Mouse (Mus musculus): ENCODE results near the gene Lsm4.

Lsm4 gene

GRCm38 (mm10) chr8:70673079-70673856 lies at the start of gene Lsm4:
Gene Lsm4, plus strand, starts transcription at chr8:70673248.
- peak; percentile 94 for DNase-seq (ENCODE audit: low spot score)

GRCm38 (mm10) chr8:70625104-70625503 lies 47.9 kb upstream of the Lsm4 start:
- DNase-seq (ENCODE audit: low spot score), result peak; percentile 64

DNA sequence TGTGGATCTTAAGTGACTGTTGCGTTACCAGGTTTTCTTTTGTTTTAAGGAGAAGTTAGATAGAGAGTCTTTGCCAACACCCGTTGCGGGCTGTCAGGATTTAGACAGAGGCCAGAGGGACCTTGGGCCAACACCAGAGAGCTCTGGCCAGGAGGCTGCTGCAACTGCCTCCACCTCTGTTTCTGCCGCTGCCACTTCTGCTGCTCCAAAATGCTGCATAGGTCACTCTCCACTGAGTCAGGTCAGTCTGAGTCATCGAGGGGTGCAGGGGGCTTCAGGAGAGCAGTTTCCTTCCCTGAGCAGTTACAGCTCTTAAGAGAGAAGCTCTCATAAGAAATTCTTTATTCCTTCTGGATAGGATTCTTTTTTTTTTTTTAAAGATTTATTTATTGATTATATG lies 46.0 kb upstream of the Lsm4 start:
- no peak for DNase-seq (ENCODE audit: low spot score)

DNA sequence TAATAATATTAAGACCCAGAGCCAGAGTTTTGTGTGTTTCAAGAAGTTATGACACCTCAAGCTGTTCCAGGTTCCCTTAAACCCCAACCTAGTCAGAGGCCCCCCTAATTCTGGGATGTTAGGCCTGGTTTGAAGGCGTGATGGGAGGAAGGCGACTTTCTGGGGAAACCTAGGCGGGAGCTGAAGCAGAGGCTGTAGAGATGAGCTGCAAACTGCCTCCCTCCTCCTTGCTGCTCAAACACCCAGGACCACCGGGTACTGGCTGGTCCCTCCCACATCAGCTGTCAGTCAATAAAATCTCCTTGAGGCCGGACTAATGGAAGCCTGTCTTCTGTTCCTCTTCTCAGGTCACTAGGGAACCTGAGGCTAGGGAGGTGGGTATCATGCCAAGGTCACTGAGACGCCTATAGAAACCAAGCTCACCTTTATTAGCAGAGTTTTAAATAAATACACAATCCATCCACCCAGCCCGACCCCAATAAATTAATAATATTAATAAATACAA lies 44.0 kb upstream of the Lsm4 start:
- no peak for DNase-seq (ENCODE audit: low spot score)

- DNase-seq (ENCODE audit: low spot score), result peak; percentile 85
Measured at GRCm38 (mm10) chr8:70629574-70630531, 43.2 kb upstream of the Lsm4 start.

DNA sequence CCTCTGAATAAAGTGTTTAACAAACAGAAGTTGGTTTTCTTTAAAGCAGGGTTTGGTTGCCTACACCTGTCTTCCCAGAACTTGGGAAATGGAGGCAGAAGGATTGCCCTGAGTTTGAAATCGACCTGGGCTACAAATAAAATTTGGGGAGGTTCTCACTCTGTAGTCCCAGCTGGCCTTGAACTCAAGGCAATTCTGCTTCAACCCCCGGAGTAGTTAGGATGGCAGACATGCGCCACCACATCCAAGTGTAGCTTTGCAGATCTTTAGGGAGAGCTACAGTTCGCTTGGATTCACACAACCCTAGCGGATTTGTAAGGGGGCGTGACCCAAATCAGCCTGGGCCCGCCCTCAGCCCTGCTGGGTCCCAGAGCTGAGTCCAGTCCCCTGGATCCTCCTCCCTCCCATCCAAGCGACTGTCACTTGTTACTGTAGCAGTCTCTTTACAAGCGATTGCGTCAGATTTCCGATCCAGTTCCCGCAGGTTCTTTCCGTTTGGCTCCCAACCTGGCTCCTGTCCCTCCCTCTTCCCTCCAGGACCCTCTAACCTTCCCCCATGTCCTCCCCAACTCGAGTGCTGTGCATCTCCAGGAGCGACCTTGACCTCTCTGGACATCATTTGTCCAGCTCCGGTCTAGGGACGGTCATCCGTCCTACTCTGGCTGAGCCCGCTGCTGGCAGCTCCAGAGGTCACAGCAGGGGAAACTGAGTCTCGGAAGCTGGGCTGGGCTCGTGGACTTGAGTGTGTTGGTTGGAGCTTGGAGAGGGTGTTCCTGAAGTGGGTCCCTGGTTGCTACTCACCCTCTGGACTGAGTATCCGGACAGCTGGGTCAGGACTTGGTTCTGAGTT lies 42.3 kb upstream of the Lsm4 start:
- peak; percentile 46 for DNase-seq (ENCODE audit: low spot score)

DNA sequence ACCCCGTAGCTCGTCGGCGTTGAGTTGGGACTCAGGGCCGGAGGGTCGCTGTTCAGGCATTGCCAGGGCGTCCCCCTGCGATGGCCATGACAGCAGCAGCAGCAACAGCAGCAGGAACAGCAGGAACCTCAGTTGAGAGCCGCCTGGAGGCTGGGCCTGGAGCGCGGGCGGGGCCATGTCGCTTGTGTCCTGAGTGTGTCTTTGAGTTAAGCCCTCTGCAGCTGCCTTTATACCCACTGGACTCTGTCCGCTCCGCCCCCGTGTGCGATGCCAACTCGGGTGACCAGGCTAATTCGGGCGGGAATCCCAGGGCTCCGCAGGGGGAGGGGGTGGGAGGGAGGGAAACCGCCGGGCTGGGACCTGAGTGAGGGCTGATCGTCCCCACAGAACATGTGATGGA lies 41.6 kb upstream of the Lsm4 start:
- no peak for DNase-seq (ENCODE audit: low spot score)

- no peak for DNase-seq (ENCODE audit: low spot score)
Measured at GRCm38 (mm10) chr8:70632346-70632892, 40.6 kb upstream of the Lsm4 start, which contains the start of gene Gdf15. Gene Gdf15, minus strand, starts transcription at chr8:70632456.

GRCm38 (mm10) chr8:70634066-70634465 lies 39.0 kb upstream of the Lsm4 start:
- DNase-seq (ENCODE audit: low spot score), result peak; percentile 53

DNA sequence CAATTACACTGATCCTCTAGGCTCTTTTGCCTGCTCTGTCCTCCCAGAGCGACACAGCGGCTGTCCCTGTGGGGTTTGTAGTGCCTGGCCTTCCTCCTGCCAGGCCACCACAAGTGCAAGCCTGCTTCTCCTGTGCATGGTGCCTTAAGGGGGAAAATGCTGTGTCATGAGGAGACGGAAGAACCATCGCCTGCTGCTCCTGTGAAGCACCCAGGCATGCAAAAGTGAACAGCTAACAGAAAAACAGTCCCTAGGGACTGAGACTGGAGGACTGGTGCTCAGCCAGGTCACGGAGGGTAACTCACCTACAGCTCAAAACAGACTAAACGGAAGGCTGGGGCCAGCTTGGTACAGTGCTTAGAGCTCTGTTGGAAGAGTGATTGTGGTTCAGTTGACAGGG lies 37.5 kb upstream of the Lsm4 start:
- no peak for DNase-seq (ENCODE audit: low spot score)

GRCm38 (mm10) chr8:70636838-70637237 lies 36.2 kb upstream of the Lsm4 start:
- DNase-seq (ENCODE audit: low spot score), result no peak

DNA sequence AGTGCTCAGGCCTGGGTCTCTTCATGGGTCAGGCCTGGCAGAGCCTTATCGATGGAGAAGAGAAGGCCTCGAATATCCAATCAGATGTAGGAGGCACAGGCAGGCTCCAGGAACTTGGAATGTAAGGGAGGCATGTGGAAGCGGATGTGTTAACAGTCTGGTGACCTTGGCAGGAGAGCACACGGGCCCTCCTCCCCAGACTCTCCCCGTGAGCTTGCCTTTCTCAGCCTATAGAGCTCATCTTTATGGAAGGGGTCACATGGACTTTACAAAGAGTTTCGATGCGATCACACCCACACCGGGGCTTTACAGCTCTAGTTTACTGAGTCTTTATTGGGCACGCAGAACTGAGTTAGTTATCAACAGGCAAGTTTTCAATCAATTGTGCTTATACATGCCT lies 34.3 kb upstream of the Lsm4 start:
- DNase-seq (ENCODE audit: low spot score), result no peak

- no peak for DNase-seq (ENCODE audit: low spot score)
Measured at GRCm38 (mm10) chr8:70643019-70643418, 30.0 kb upstream of the Lsm4 start.

- DNase-seq (ENCODE audit: low spot score), result no peak
Measured at GRCm38 (mm10) chr8:70644065-70644464, 29.0 kb upstream of the Lsm4 start.

DNA sequence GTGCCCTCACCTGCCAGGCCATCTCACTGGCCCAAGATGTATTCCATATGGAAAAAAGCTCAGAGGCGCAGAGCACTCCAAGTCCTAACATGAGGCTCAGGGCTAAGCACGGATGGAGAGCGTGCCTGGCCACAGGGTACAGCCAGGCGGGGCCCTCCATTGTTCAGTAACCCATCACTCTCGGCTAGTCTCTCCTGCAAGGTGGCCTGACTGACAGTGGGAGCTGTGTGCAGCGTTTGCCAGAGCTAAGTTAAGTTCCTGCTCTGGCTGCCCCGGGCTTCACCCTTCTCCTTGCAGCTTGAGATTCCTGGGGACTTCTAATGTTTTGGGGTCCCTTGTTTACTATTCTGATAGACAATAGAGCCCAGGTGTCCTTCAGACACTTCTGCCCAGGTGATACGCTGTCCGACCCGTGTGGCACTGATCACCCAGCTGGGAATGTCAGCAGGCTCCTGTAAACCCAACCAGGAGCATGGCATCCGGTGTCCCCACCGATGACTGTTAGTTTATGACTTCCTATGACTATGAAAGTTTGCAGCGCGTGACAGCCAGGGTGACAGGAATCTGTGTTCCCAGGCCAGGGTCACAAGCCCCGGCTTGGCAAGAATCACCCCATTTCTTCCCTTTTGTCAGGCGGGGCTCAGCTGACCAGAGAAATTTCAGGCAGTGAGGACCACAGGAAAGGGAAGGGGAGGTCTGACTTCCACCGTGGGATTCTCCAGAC lies 27.4 kb upstream of the Lsm4 start:
- no peak for DNase-seq (ENCODE audit: low spot score)

GRCm38 (mm10) chr8:70646369-70646768 lies 26.7 kb upstream of the Lsm4 start:
- no peak for DNase-seq (ENCODE audit: low spot score)

DNA sequence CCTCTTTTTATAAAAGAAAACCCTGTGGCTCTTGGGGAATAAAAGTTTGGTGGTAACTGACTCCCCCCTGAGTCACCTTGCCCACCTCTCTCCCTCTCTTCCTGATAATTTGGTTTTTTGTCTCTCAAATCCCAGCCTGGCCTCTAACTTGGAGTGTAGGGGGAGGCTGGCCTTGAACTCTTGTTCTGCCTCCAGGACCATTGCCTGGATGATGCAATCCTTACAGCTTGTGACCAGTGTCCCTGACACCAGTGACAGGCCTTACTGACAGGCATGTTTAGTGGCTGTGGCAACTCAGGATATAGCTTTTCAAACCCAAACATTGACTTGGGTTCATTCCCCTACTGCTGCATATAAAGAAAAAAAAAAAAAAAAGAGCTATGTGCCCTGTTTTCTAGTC lies 26.3 kb upstream of the Lsm4 start:
- DNase-seq (ENCODE audit: low spot score), result no peak

DNA sequence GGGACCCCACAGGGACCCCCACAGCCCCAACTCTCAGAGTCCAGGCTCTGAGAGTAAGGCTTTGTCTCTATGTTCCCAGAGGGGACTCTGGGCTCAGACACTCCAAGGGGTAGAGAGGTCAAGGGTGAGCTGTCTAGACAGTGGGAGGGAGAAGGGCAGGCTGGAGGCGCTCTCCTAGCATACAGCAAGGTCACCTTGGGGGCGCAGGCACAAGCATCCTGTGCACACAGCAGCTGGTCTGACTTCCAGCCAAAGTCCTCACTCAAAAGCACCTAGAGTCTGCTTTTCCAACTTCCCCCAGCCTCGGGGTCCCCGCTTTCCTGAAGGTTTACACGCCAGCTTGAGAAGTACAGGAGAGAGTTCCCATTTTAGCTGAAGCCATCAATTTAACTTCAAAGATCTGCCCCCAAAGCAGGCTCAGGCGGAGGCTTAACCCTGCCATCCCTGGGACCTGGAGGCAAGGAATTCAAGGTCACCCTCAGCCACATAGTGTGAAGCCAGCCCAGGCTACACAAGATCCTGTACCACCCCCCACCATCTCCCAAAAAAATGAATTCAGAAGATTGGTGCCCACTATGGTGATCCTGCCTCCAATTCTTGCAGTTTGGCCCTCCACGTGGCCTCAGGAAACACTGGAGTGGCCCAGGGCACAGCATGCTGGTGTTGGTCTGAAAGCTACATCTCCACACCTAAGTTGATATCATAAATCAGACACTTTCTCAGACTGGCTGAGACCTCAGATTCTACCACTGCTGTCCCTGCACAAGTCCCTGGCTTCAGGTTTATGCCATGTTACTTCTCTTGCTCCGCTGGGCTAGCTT lies 25.5 kb upstream of the Lsm4 start:
- no peak for DNase-seq (ENCODE audit: low spot score)

DNA sequence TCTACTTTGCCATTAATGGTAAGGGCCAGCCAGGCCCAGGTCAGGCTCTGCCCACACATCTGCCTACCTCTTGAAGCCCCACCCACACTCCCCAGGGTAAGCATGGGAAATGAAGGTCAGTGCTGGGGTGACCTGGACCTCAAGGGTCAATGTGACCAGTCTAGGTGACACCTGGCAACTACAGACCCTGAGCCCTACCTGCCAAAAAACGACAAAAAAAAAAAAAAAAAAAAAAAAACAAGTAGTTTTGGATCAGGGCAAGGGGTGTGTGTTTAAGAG lies 24.9 kb upstream of the Lsm4 start:
- no peak for DNase-seq (ENCODE audit: low spot score)

- no peak for DNase-seq (ENCODE audit: low spot score)
Measured at GRCm38 (mm10) chr8:70648921-70649320, 24.1 kb upstream of the Lsm4 start.
